Mouse (Mus musculus) ES-E14 (cell line): ENCODE measurements at regions not wholly inside any gene's neighbourhood (a gene's known extent, or its start where the extent isn't known, plus 50 kb on each side); places are given as distances from the start of the nearest gene placed in this dataset.

Experiments
- CHD2 ChIP-seq: IDR thresholded peaks from 2 replicates; pipeline ENCODE4 v1.6.1; 2014; ENCODE audit warnings: mild to moderate bottlenecking, low read depth, low read length, inconsistent platforms
- HCFC1 ChIP-seq: IDR thresholded peaks from 2 replicates; pipeline ENCODE4 v1.6.1; 2012; ENCODE audit warnings: low read length, inconsistent platforms, borderline replicate concordance; ENCODE audit not compliant: insufficient read depth
- ZC3H11A ChIP-seq: IDR thresholded peaks from 2 replicates; pipeline ENCODE4 v1.6.1; 2012; ENCODE audit warnings: low read depth, mild to moderate bottlenecking, inconsistent platforms, low read length, borderline replicate concordance
- ZNF384 ChIP-seq: IDR thresholded peaks from 2 replicates; pipeline ENCODE4 v1.6.1; 2012; ENCODE audit warnings: low read depth, low read length, inconsistent platforms

- TF ChIP-seq ZNF384 (no peak), CHD2 (no peak), ZC3H11A (no peak), HCFC1 (no peak)
Measured at GRCm38 (mm10) chr4:57380063-57380800, 53.8 kb upstream of the Palm2 start.
